In the genomic region with DNA sequence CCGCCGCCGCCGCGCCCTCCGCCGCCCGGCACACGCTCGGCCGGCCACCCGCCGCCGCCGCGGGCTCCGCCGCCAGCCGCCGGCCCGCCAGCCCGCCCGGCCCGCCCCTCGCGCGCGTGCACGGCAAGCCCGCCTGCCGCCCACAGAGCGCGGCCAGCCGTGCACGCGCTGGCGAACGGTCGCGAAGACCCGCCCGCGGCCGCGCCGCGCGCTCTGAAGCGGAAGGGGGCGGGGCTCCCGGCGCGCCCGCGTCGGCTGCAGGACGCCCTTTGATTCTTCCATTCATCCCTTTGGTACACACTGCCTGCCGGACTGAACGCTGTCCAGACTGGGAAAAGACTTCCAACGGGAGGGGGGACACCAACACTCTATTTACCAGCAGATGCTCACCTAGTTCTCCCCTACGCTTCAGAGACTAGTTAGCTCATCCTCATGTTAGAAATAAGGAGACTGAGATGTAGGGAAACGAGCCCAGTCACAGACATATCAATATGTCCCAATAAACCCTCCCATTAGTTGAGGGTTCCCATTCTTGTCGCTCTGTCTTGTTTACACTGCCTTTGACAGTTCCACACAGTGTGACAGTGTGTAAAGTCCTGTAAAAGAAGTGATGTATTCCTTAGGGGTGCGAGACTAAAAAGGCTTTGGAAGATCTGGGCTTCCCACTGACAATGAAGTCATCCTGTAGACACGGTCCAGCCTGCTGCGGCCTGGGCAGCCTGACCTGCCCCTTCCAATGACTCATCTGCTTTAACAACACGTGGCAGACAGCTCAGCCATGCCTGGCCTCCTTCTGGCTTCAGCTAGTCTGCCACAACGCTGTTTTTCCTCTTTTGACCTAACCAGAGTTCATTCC, we compare ENCODE assay signal across 8 mouse cellular contexts. TPM values are rescaled to one million over a fixed set of nuclear protein-coding genes. Genes with fewer than 3 reads are reported as not detected.
DNase-seq lines count a peak whose midpoint lies in the region; ATAC-seq lines count a peak whose summit lies in the region.

A gene (minus strand): TSS at position 58 of the 856 bp plus-strand sequence.

- peak within 1 kb of the TSS; percentile 90 for H3K4me3 ChIP-seq in hindbrain, embryonic 15.5 days

- H3K36me3 ChIP-seq in hindbrain, embryonic 15.5 days = no peaks in the 10 kb centered on the region

- no peaks in the 10 kb centered on the region for H3K9me3 ChIP-seq in hindbrain, embryonic 15.5 days

- peak within 1 kb of the TSS; percentile 83 for H3K9ac ChIP-seq in hindbrain, embryonic 15.5 days

- H3K27ac ChIP-seq in hindbrain, embryonic 15.5 days (replicated peaks) = peak within 1 kb of the TSS; percentile 97

- peak; percentile 84 for DNase-seq in R1 (ENCODE audit: low read depth, low spot score)
- DNase-seq in cerebellum, postnatal 25 days = peak; percentile 89 to 94
- DNase-seq in frontal cortex, postnatal 36 days (ENCODE audit: low spot score in 2 of 2) = peak; percentile 69 to 75
- DNase-seq in left cerebral cortex, adult 11 months (ENCODE audit: low spot score) = peak; percentile 66
- DNase-seq in lung, postnatal 4 days = peak; percentile 87 to 94
- peak; percentile 83 for DNase-seq in retina, postnatal 7 days (ENCODE audit: low read depth, low spot score)
- peak; percentile 27 for DNase-seq in urinary bladder, adult 2 months (ENCODE audit: low spot score)

- peak; percentile 93 for ATAC-seq in hindbrain, embryonic 15.5 days (ENCODE audit: low FRiP score, low read depth)

- H3K27me3 ChIP-seq in hindbrain, embryonic 15.5 days = no peaks in the 10 kb centered on the region

- H3K4me1 ChIP-seq in hindbrain, embryonic 15.5 days (replicated peaks) = peaks cover 22% of the 10 kb centered on the region

- under 1% methylated on average over 67 of the region's 68 CpGs for WGBS in hindbrain, embryonic 15.5 days

- peak within 1 kb of the TSS; percentile 75 for H3K4me2 ChIP-seq in hindbrain, embryonic 15.5 days

RNA-seq across cellular contexts. Expression of the gene that starts here (rescaled TPM):
- 43.9 and 48.9 TPM in 2 replicates for polyA plus RNA-seq in hindbrain, embryonic 15.5 days (2015; fragmentation: Nextera tagmentation; extraction: Ambion mirVana)
- polyA plus RNA-seq in urinary bladder, adult 2 months (2012; rRNA removed) = 23.6 and 29.6 TPM in 2 replicates

Comparison
In these comparisons a context has a peak if more than half of its experiments do, and no peak if none do; other contexts are left out.
1. Peak in every context shown above with its lines: DNase-seq, ATAC-seq, H3K4me3 ChIP-seq and H3K27ac ChIP-seq.
2. DNase-seq: peak in every context shown above with its lines; median percentile 92 in cerebellum, postnatal 25 days; 90 in lung, postnatal 4 days; 84 in R1; 83 in retina, postnatal 7 days; 72 in frontal cortex, postnatal 36 days; 66 in left cerebral cortex, adult 11 months; 27 in urinary bladder, adult 2 months.